Mouse (Mus musculus): ENCODE measurements around the gene Crygc. TPM values are rescaled to one million over a fixed set of nuclear protein-coding genes. Genes with fewer than 3 reads are reported as not detected.

Crygc gene
- polyA plus RNA-seq, 1 experiment from 2014 or later, result not detected

- DNase-seq (ENCODE audit: low spot score) (peak; percentile 21), ATAC-seq (replicated peaks; ENCODE audit: low FRiP score, low read depth) (no peak)
- no peak overlapping the region for H3K9ac ChIP-seq (ENCODE audit: low read depth, low read length)
- H3K27ac ChIP-seq, result no peak overlapping the region
- 44% methylated on average over 9 of the region's 9 CpGs for WGBS
- TF ChIP-seq CTCF (IDR thresholded peaks at IDR 0.05; ENCODE audit: low read depth), result no peak
- no peaks in the 10 kb centered on the region for H3K4me1 ChIP-seq (replicated peaks; ENCODE audit: insufficient read depth, low read length)
- H3K27me3 ChIP-seq (ENCODE audit: insufficient read depth, low read length), result no peaks in the 10 kb centered on the region
- H3K9me3 ChIP-seq (replicated peaks; ENCODE audit: low read length), result no peaks in the 10 kb centered on the region
- no peak overlapping the region for H3K4me2 ChIP-seq (ENCODE audit: low read length)
- H3K36me3 ChIP-seq (ENCODE audit: insufficient read depth, low read length), result no peaks in the 10 kb centered on the region
- H3K4me3 ChIP-seq (replicated peaks; ENCODE audit: low read depth, low read length), result no peak overlapping the region
These were observed 45.3 kb downstream of the Crygc start for GRCm38 (mm10) chr1:65028206-65028605.

Other genes starting within 250 kb of the Crygc start
- gene Plekhm3, start 116.9 kb downstream of the Crygc start, polyA plus RNA-seq (2015; fragmentation: Nextera tagmentation; extraction: Ambion mirVana), result 3.5 and 4.0 TPM in 2 replicates
- 0.11 TPM in 1 of 2 replicates, not detected in the other for gene Akr1cl, start 40.9 kb downstream of the Crygc start, polyA plus RNA-seq (2015; fragmentation: Nextera tagmentation; extraction: Ambion mirVana)
- 0.33 TPM in 1 of 2 replicates, not detected in the other for gene Cryge, start 22.5 kb downstream of the Crygc start, polyA plus RNA-seq (2015; fragmentation: Nextera tagmentation; extraction: Ambion mirVana)
- gene Crygd, start 10.2 kb downstream of the Crygc start, polyA plus RNA-seq (2015; fragmentation: Nextera tagmentation; extraction: Ambion mirVana), result not detected in 2 replicates
- not detected in 2 replicates for gene Crygb, start 8.6 kb upstream of the Crygc start, polyA plus RNA-seq (2015; fragmentation: Nextera tagmentation; extraction: Ambion mirVana)
- gene Cryga, start 29.7 kb upstream of the Crygc start, polyA plus RNA-seq (2015; fragmentation: Nextera tagmentation; extraction: Ambion mirVana), result not detected in 2 replicates
- not detected in 2 replicates for gene Gm28845, start 45.9 kb upstream of the Crygc start, polyA plus RNA-seq (2015; fragmentation: Nextera tagmentation; extraction: Ambion mirVana)
- gene D630023F18Rik, start 49.5 kb upstream of the Crygc start, polyA plus RNA-seq (2015; fragmentation: Nextera tagmentation; extraction: Ambion mirVana), result 3.3 and 3.9 TPM in 2 replicates
- gene Idh1, start 112.8 kb upstream of the Crygc start, polyA plus RNA-seq (2015; fragmentation: Nextera tagmentation; extraction: Ambion mirVana), result 292 and 296 TPM in 2 replicates
- 9.2 and 9.8 TPM in 2 replicates for gene Pikfyve, start 113.0 kb upstream of the Crygc start, polyA plus RNA-seq (2015; fragmentation: Nextera tagmentation; extraction: Ambion mirVana)
- not detected in 2 replicates for gene Pth2r, start 208.4 kb upstream of the Crygc start, polyA plus RNA-seq (2015; fragmentation: Nextera tagmentation; extraction: Ambion mirVana)

Measured in kidney, postnatal 0 days (tissue).